Mouse (Mus musculus): ENCODE measurements at regions not wholly inside any gene's neighbourhood (a gene's known extent, or its start where the extent isn't known, plus 50 kb on each side); places are given as distances from the start of the nearest gene placed in this dataset.

DNA sequence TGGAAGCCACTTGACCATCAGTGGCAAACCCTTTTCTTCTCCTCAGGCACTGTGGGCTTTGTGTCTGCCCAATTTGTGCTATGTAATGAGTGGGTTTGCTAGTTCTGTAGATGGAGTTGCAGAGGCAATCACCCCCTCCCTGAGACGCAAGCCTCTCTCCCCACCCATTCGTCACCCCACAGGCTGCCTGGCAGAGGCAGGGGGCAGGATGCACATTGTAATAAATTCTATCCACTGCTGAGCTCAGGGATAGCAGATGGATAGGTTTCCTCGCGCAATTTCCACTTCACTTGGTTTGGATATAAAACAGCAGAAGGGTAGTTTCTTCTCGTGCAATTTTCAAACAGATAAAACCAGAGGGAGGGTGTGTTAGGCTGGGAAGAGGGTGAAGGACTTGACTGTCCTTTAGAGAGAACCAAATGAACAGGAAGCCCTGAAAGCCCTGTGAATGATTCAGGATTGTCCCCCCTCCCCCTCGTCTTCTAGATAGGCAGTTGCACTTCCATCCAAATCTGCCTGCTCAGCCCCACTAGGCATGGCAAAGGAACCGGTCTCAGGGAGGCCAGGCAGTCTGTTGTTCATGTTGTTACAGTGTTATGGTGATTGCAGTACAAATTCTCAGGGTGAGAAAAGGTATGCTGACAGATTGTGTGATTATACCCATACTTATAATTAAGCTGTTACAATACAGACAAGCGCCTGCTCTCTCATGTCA, 286.0 kb upstream of the Tle4 start:
- 23% methylated on average over 8 of the region's 8 CpGs for WGBS
- H3K4me2 ChIP-seq = 0 out of 2 replicates have a peak overlapping the region, but pooled peaks have one; percentile 7
- H3K4me1 ChIP-seq (replicated peaks) = peaks cover 22% of the 10 kb centered on the region
- H3K4me3 ChIP-seq = no peak overlapping the region
- H3K27ac ChIP-seq (replicated peaks) = no peak overlapping the region
- H3K36me3 ChIP-seq = no peaks in the 10 kb centered on the region
- H3K27me3 ChIP-seq = peaks cover 4% of the 10 kb centered on the region; the same call in 1 of the 2 replicates
- no peak overlapping the region for H3K9ac ChIP-seq
- peak; percentile 56 for ATAC-seq (ENCODE audit: low FRiP score, low read depth)
- no peaks in the 10 kb centered on the region for H3K9me3 ChIP-seq

DNA sequence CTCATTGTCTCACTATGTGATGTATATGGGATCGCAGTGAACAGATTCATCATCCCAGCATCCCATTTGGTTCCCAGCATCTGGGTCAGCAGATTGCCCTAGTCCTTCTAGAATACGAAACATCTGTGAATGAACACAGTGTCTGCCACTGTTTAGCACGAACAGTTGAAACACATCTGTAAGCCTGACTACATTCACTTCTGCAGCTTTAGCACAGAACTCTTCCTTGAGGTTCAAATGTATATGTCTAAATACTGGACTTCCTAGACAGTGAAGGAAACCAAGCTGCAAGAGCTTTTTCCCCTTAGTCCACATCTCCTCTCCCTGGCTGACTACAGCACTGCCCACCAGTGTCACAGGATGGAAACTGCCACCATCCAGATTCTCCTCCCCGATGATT, 283.0 kb upstream of the Tle4 start:
- Histone ChIP-seq H3K36me3 (no peaks in the 10 kb centered on the region), H3K9ac (no peak overlapping the region), H3K9me3 (no peaks in the 10 kb centered on the region), H3K27ac (replicated peaks) (no peak overlapping the region), H3K4me1 (replicated peaks) (peaks cover 16% of the 10 kb centered on the region; the same call in 1 of the 2 replicates), H3K4me3 (no peak overlapping the region), H3K27me3 (0 out of 2 replicates have a peak, but pooled peaks cover under 1% of the 10 kb centered on the region), H3K4me2 (no peak overlapping the region)
- 85% methylated on average over 4 of the region's 4 CpGs for WGBS
- no peak for ATAC-seq (ENCODE audit: low FRiP score, low read depth)

DNA sequence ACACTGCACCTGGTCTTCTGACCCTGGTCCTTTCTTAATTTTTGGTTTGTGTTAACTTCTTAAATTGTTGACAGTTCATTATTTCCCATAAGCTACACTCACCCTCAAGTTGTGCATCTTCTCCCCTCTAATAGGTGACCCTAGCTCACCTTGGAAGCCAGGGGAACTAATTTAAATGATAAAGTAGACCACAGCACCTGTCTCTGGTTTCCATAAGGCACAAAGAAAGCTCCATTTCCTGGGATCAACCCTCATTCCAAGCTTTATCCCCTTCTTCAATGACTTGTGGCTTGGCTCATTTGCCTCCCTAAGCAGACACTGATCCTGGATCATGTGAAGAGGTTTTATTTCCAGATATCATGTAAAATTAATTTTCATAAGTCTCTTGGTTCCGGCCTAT, 276.1 kb upstream of the Tle4 start:
- Histone ChIP-seq H3K9me3 (no peaks in the 10 kb centered on the region), H3K27ac (replicated peaks) (no peak overlapping the region), H3K27me3 (peaks cover 4% of the 10 kb centered on the region; the same call in 1 of the 2 replicates), H3K4me2 (no peak overlapping the region), H3K4me1 (replicated peaks) (peaks cover 13% of the 10 kb centered on the region), H3K9ac (no peak overlapping the region), H3K4me3 (no peak overlapping the region), H3K36me3 (no peaks in the 10 kb centered on the region)
- 85% methylated on average over 1 of the region's 1 CpGs for WGBS
- no peak for ATAC-seq (ENCODE audit: low FRiP score, low read depth)

DNA sequence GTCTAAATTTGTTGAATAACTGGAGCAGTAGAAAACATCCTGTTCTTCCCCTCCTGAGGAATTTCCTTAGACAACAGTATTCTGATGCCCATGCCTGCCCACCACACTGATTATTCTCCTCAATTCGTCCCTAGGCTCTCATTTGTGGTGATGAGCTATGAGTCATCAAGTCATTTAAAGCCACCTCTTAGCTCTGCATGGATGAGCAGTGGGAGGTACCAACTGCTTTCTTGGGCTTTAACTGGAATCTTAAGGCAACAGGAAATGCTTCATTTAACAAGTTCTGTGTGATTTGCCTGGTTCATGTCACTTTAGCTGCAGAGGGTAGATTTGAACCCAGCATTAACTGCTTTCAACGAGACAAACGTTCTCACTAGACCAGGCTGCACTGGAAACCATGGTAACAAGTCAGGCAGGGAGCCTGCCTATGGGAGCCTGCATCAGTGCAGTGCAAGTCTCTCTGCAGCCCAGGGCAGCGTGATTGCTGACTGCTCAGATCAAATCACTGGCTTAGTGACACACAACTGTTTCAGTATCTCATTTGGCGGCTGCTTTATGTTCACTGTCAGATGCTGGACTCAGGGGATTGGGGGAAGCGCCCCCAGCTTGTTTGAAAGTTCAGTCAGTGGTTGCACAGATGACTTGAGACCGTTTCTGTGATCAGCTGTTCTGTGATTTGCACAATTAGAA, 273.5 kb upstream of the Tle4 start:
- peak overlapping the region; percentile 47; the same call in 1 of the 2 replicates for H3K27ac ChIP-seq (replicated peaks)
- WGBS = 4% methylated on average over 7 of the region's 7 CpGs
- ATAC-seq (ENCODE audit: low FRiP score, low read depth) = peak; percentile 93

DNA sequence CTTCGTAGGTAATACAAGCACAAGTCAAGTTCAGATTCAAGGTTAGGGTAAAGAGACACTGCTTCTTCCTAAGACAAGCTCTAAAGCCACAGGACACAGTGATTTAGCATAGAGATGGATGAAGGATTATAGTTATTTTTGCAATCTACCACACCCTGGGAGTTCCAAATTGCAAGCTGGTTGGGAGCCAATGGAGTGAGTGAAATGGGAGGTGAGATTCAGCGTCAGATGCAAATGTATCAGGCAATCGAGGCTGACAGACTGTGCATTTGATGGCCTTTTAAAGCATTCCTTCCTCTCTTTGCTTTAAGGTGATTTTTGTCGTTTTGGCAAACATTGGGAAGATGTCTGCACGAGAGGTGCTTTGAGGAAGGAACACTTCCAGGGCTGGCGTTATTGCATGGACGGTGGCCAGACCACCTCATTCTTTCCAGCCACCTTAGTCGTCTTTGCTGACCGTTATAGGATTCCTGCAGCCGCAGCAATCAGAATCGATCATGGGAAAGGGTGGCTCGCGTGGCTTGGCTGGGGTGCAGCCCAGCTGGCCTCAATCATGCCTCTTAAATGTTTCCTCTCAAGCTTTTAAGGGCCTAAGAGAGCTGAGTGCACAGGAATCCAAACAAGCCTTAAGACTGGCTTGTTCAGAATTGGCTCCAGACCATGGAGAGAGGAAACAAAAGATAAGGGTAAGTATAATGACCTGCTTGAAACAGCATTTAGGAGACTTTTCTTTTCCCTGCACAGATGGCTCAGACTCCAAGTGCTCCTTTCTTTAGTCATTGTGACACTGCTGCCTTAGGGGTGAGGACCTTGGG, 265.0 kb upstream of the Tle4 start:
- 32% methylated on average over 13 of the region's 13 CpGs for WGBS
- Histone ChIP-seq H3K4me1 (replicated peaks) (peaks cover 9% of the 10 kb centered on the region; the same call in 1 of the 2 replicates), H3K9me3 (no peaks in the 10 kb centered on the region), H3K9ac (no peak overlapping the region), H3K27ac (replicated peaks) (no peak overlapping the region), H3K4me3 (no peak overlapping the region), H3K4me2 (no peak overlapping the region), H3K36me3 (no peaks in the 10 kb centered on the region), H3K27me3 (no peaks in the 10 kb centered on the region)
- 0 out of 2 replicates have a peak, but pooled peaks have one; percentile 34 for ATAC-seq (ENCODE audit: low FRiP score, low read depth)

More for the DNA sequence above, 273.5 kb upstream of the Tle4 start:
- Histone ChIP-seq H3K36me3 (no peaks in the 10 kb centered on the region), H3K27me3 (peaks cover 4% of the 10 kb centered on the region; the same call in 1 of the 2 replicates), H3K9ac (no peak overlapping the region), H3K4me3 (no peak overlapping the region), H3K4me1 (replicated peaks) (peaks cover 13% of the 10 kb centered on the region), H3K9me3 (no peaks in the 10 kb centered on the region), H3K4me2 (no peak overlapping the region)

DNA sequence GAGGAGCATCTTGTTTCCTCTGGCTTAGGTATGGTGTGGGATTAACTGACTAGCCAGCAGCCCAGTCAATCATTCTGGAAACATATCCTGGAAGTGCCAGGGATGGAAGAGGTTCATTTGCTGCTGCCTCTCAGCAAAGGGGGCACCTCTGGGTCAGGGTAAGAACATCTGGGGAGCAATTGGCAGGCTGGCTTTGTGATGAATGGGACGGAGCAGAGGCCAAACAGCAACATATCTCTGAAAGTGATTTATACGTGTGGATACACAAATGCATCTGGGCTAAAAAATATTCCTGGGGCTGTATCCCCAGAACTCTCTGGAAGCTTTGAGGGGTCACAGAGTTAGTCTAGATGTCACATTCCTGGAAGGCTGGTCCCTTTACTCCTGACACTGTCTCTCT, 257.2 kb upstream of the Tle4 start:
- H3K4me1 ChIP-seq (replicated peaks) = no peaks in the 10 kb centered on the region
- H3K4me2 ChIP-seq = no peak overlapping the region
- H3K4me3 ChIP-seq = no peak overlapping the region
- ATAC-seq (ENCODE audit: low FRiP score, low read depth) = no peak
- H3K36me3 ChIP-seq = no peaks in the 10 kb centered on the region
- no peaks in the 10 kb centered on the region for H3K9me3 ChIP-seq
- H3K27ac ChIP-seq (replicated peaks) = no peak overlapping the region
- H3K27me3 ChIP-seq = no peaks in the 10 kb centered on the region
- no peak overlapping the region for H3K9ac ChIP-seq
- WGBS = 69% methylated on average over 2 of the region's 2 CpGs

DNA sequence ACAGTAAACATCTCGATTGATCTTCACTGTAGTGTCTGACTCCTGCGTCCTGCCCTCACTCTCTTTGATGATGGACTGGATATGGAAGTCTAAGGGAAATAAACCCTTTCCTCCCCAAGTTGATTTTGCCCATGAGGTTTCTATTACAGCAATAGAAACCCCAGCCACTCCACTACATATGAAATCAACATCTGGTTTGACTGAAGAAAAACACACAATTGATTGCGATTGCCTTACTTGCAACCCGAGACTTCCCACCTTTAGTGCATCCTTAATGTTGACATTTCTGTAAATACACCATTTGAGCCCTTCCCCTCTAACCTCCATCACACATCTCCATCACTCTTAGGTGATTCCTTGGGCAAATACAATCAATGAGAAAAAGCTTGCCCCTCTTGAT, 255.6 kb upstream of the Tle4 start:
- no peak for ATAC-seq (ENCODE audit: low FRiP score, low read depth)
- Histone ChIP-seq H3K27ac (replicated peaks) (no peak overlapping the region), H3K9me3 (no peaks in the 10 kb centered on the region), H3K27me3 (no peaks in the 10 kb centered on the region), H3K4me3 (no peak overlapping the region), H3K36me3 (no peaks in the 10 kb centered on the region), H3K4me2 (no peak overlapping the region), H3K4me1 (replicated peaks) (no peaks in the 10 kb centered on the region), H3K9ac (no peak overlapping the region)
- 82% methylated on average over 4 of the region's 4 CpGs for WGBS

DNA sequence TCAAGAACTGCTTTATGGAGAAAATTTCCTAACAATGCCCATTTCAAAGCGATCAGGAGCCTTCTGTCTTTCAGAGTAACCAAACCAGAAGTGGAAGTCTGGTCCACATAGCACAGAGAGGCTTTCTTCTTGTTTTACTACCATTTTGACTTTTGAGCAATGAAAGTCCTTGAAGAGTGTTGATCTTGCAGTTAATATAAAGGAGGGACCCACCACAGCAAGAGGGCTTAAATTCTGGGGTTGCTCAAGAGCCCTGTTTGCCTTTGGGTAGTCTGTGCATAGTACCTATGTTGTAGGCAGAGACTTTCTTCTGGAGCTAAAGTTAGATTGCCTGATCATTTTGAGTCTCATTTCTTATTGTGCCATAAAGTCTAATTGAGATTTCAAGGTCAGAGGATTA, 251.7 kb upstream of the Tle4 start:
- H3K36me3 ChIP-seq = no peaks in the 10 kb centered on the region
- no peak overlapping the region for H3K27ac ChIP-seq (replicated peaks)
- no peaks in the 10 kb centered on the region for H3K9me3 ChIP-seq
- H3K27me3 ChIP-seq = no peaks in the 10 kb centered on the region
- H3K4me2 ChIP-seq = no peak overlapping the region
- 85% methylated on average over 1 of the region's 1 CpGs for WGBS
- no peaks in the 10 kb centered on the region for H3K4me1 ChIP-seq (replicated peaks)
- no peak for ATAC-seq (ENCODE audit: low FRiP score, low read depth)
- H3K4me3 ChIP-seq = no peak overlapping the region
- H3K9ac ChIP-seq = no peak overlapping the region

DNA sequence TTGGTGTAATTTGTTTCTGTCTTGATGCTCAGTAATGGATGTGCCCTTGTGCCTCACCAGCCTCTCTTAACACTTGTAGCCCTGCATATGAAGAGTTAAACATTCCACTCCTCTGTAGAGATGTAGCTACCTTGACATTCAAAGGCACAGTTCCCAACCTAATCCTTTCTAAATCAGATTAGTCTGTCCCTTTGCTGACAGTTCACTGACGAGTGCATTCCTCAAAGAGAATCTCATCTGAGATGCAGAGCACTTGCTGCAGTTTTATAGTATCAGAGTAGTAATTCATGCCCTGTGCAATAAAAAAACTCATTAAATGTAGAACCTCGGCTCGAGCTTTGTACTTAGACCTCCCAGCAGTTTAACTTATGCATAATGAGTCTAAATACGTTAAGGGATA, 249.3 kb upstream of the Tle4 start:
- ATAC-seq (ENCODE audit: low FRiP score, low read depth) = no peak
- no peaks in the 10 kb centered on the region for H3K4me1 ChIP-seq (replicated peaks)
- WGBS = 31% methylated on average over 4 of the region's 4 CpGs

DNA sequence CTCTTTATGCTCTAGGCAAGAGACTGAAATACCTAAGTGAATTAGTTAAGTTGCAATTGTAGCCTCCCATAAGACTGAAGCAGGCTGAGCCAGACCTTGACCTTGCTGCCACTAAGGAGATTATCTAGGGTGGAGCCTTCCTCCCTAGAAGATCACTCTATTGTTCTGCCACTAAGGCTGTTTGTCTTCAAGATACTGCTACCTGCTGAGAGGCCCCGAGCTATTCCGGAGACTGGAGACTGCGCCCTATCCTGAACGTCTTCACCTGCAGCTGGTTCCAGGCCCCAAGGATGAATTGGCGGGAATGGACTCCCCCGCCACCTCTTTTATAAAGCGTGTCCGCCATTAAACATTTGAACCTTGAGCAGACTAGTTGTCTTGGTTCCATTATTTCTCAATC, 237.8 kb upstream of the Tle4 start:
- Histone ChIP-seq H3K27ac (replicated peaks) (no peak overlapping the region), H3K27me3 (0 out of 2 replicates have a peak, but pooled peaks cover 3% of the 10 kb centered on the region), H3K4me3 (no peak overlapping the region), H3K4me2 (no peak overlapping the region), H3K36me3 (no peaks in the 10 kb centered on the region), H3K9me3 (no peaks in the 10 kb centered on the region), H3K4me1 (replicated peaks) (no peaks in the 10 kb centered on the region), H3K9ac (no peak overlapping the region)
- ATAC-seq (ENCODE audit: low FRiP score, low read depth) = no peak
- WGBS = 67% methylated on average over 8 of the region's 8 CpGs

More for the DNA sequence above, 249.3 kb upstream of the Tle4 start:
- no peaks in the 10 kb centered on the region for H3K27me3 ChIP-seq
- no peaks in the 10 kb centered on the region for H3K36me3 ChIP-seq
- H3K27ac ChIP-seq (replicated peaks) = no peak overlapping the region
- no peaks in the 10 kb centered on the region for H3K9me3 ChIP-seq
- H3K4me3 ChIP-seq = no peak overlapping the region
- H3K9ac ChIP-seq = no peak overlapping the region
- no peak overlapping the region for H3K4me2 ChIP-seq

DNA sequence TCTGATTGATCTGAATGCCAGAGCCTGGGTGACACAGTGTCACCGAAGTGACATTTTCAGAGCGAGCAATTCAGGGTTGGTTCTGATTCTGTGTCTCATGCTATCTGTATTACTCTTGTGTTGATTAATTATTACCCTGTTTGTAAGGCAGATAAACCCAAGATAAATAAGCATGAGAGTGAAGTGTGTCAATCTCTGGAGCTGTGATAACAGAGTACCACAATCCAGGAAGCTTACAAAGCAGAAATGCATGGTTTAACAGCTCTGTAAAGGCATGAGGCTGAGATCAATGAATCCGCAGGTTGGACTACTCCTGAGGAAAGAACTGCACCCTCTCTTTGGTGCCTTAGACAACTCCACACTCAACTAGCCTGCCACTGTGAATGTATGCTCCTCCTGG, 218.5 kb upstream of the Tle4 start:
- Histone ChIP-seq H3K9ac (no peak overlapping the region), H3K36me3 (no peaks in the 10 kb centered on the region), H3K4me1 (replicated peaks) (no peaks in the 10 kb centered on the region), H3K27ac (replicated peaks) (no peak overlapping the region), H3K27me3 (no peaks in the 10 kb centered on the region), H3K9me3 (no peaks in the 10 kb centered on the region), H3K4me2 (no peak overlapping the region), H3K4me3 (no peak overlapping the region)
- WGBS = 86% methylated on average over 3 of the region's 3 CpGs
- no peak for ATAC-seq (ENCODE audit: low FRiP score, low read depth)

DNA sequence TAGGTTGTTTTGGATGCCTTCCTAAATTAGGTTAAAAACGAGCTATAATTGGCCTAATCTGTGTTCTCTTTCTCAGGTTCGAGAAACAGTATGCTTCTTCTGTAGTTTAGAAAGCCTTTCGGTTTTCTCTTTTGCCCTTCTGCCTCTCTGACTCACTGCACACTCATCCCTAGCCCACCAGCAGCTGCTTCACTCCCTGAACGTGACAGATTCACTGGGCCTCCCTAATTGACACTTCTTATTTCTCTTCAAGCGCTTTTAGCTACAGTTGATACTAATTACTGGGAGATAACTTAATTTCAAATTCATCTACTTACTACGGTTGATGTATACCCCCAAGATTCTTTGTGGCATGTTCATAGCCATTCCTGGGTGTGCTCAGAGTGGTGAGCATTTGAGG, 208.9 kb upstream of the Tle4 start:
- no peaks in the 10 kb centered on the region for H3K27me3 ChIP-seq
- WGBS = 58% methylated on average over 6 of the region's 6 CpGs
- H3K36me3 ChIP-seq = no peaks in the 10 kb centered on the region
- no peak for ATAC-seq (ENCODE audit: low FRiP score, low read depth)
- no peak overlapping the region for H3K4me2 ChIP-seq
- no peak overlapping the region for H3K4me3 ChIP-seq
- no peak overlapping the region for H3K27ac ChIP-seq (replicated peaks)
- no peak overlapping the region for H3K9ac ChIP-seq
- H3K4me1 ChIP-seq (replicated peaks) = 0 out of 2 replicates have a peak, but pooled peaks cover 9% of the 10 kb centered on the region
- no peaks in the 10 kb centered on the region for H3K9me3 ChIP-seq

Measured in hindbrain, embryonic 15.5 days (tissue).